Mouse (Mus musculus): Measurements from ENCODE around the gene Zkscan1.

DNA sequence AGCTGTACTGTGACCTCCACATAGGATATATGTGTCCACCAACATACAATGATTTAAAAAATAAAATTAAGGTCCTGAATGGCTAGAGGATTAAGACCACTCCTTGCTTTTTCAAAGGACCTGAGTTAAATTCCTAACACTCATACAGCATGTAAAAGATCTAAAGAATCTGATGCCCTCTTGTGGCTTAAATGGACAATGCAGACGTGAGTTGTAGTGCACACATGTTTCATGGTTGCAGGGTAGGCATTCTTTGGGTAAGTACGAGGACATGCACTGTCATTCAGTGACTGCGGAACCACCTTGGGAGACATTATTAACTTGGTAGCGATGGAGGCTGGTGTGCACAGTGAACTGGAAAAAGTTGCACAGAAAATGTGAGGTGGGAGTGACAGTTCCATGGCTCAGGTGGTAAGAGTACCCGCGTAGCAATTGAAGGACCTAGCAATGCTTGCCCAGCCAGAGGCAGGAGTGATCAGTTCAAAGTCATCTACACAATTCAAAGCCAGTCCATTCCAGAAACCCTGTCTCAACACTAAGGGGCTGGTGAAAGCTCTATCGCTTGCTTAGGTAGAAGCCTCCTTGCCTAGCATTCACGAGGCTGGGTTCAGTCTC lies 53.2 kb downstream of the Zkscan1 start:
- peak; percentile 55 for TF ChIP-seq CTCF (IDR thresholded peaks at IDR 0.05; ENCODE audit: borderline replicate concordance, extremely low read depth, insufficient read depth, insufficient read length)
- no peak for TF ChIP-seq POLR2A (IDR thresholded peaks at IDR 0.05; ENCODE audit: borderline replicate concordance, extremely low read depth, insufficient read depth, insufficient read length, poor library complexity, severe bottlenecking)

Data from brain, embryonic 14.5 days (tissue).